Mouse (Mus musculus) gastrocnemius, postnatal 4 days (tissue): ENCODE results near the gene Lclat1. TPM values are rescaled to one million over a fixed set of nuclear protein-coding genes. Genes with fewer than 3 reads are reported as not detected.
"Not testable (repeated sequence)": the region's sequence is repeated elsewhere in the genome, so short reads cannot be mapped to it uniquely, and the experiment has no call there.

Source experiments
- DNase-seq, 2 experiments: peaks; one replicate each; pipeline ENCODE4 v3.0.0; 2021 to 2022; ENCODE audit warnings: low spot score in 2 of 2, mixed read lengths in 2 of 2
- total RNA-seq, 2 experiments: library from RNA; stranded (reverse); gene quantifications; 2 replicates each; pipeline ENCODE4 v1.2.3; 2021

Lclat1 gene
- total RNA-seq, 2 experiments from 2014 or later: 19.6 to 19.7 TPM

GRCm38 (mm10) chr17:73136562-73137484 is 29.0 kb downstream of the Lclat1 start:
- DNase-seq: no peak

GRCm38 (mm10) chr17:73138217-73138616 is 30.4 kb downstream of the Lclat1 start:
- DNase-seq: no peak

- DNase-seq: no peak
These were observed 34.2 kb downstream of the Lclat1 start for GRCm38 (mm10) chr17:73142029-73142428.

GRCm38 (mm10) chr17:73142445-73142844 is 34.7 kb downstream of the Lclat1 start:
- DNase-seq: no peak

- no peak for DNase-seq
These were observed 37.6 kb downstream of the Lclat1 start for GRCm38 (mm10) chr17:73145426-73145825.

- no peak for DNase-seq
These were observed 40.8 kb downstream of the Lclat1 start for GRCm38 (mm10) chr17:73148607-73149006.

GRCm38 (mm10) chr17:73152790-73153525 is 45.2 kb downstream of the Lclat1 start:
- not testable (repeated sequence) for DNase-seq

GRCm38 (mm10) chr17:73153672-73154071 is 45.9 kb downstream of the Lclat1 start:
- no peak for DNase-seq

- DNase-seq: no peak
These were observed 48.8 kb downstream of the Lclat1 start for GRCm38 (mm10) chr17:73156606-73157005.

GRCm38 (mm10) chr17:73161795-73162194 is 54.0 kb downstream of the Lclat1 start:
- DNase-seq: no peak

- no peak for DNase-seq
These were observed 54.8 kb downstream of the Lclat1 start for GRCm38 (mm10) chr17:73162445-73163208.

- DNase-seq: no peak
These were observed 55.8 kb downstream of the Lclat1 start for GRCm38 (mm10) chr17:73163597-73163996.

GRCm38 (mm10) chr17:73164121-73164520 is 56.3 kb downstream of the Lclat1 start:
- DNase-seq: no peak

- no peak for DNase-seq
These were observed 61.7 kb downstream of the Lclat1 start for GRCm38 (mm10) chr17:73169461-73169860.

- DNase-seq: no peak
These were observed 62.4 kb downstream of the Lclat1 start for GRCm38 (mm10) chr17:73170141-73170540.

- peak; percentile 40 to 66 for DNase-seq
These were observed 66.3 kb downstream of the Lclat1 start for GRCm38 (mm10) chr17:73174083-73174562.

GRCm38 (mm10) chr17:73175720-73176119 is 67.9 kb downstream of the Lclat1 start:
- DNase-seq: no peak

GRCm38 (mm10) chr17:73177079-73177478 is 69.3 kb downstream of the Lclat1 start:
- DNase-seq: no peak

GRCm38 (mm10) chr17:73186929-73187328 is 79.1 kb downstream of the Lclat1 start:
- DNase-seq: peak in 1 of 2 experiments; percentile 2

GRCm38 (mm10) chr17:73194146-73194545 is 86.4 kb downstream of the Lclat1 start:
- DNase-seq: no peak

GRCm38 (mm10) chr17:73194575-73194974 is 86.8 kb downstream of the Lclat1 start:
- no peak for DNase-seq
